Mouse (Mus musculus) MEL (cell line): ENCODE measurements around the gene Nploc4. TPM values are rescaled to one million over a fixed set of nuclear protein-coding genes. Genes with fewer than 3 reads are reported as not detected.

ENCODE experiments used
- DNase-seq: peaks from one replicate; pipeline ENCODE4 v3.0.0; 2011; ENCODE audit warnings: low read depth, low spot score
- H3K27ac ChIP-seq: 2 replicates; pipeline ENCODE4 v1.5.1; 2012; ENCODE audit warnings: low read depth, mild to moderate bottlenecking, control low read depth, low read length, moderate library complexity; ENCODE audit not compliant: control insufficient read depth
- H3K27me3 ChIP-seq, 2 experiments: fragments of 150-350 bp in 1 of 2; sonication (generic) in 1 of 2; 2 replicates each; pipeline ENCODE4 v1.6.1; 2012; ENCODE audit warnings: low read length in 2 of 2, mild to moderate bottlenecking in 2 of 2, improper control_type of control experiment in 1 of 2, moderate library complexity in 1 of 2; ENCODE audit not compliant: insufficient read depth in 2 of 2, control insufficient read depth in 1 of 2
- H3K36me3 ChIP-seq, 2 experiments: 2 replicates each; pipeline ENCODE4 v1.6.1; 2012 to 2014; ENCODE audit warnings: low read length in 2 of 2, improper control_type of control experiment in 1 of 2, inconsistent platforms in 1 of 2, mild to moderate bottlenecking in 1 of 2; ENCODE audit not compliant: insufficient read depth in 2 of 2, control insufficient read depth in 1 of 2
- H3K4me1 ChIP-seq, 2 experiments: fragments of 150-350 bp in 1 of 2; sonication (generic) in 1 of 2; 2 replicates each; pipeline ENCODE4 v1.6.1; 2012; ENCODE audit warnings: low read length in 2 of 2, improper control_type of control experiment in 1 of 2, mild to moderate bottlenecking in 1 of 2; ENCODE audit not compliant: insufficient read depth in 2 of 2, control insufficient read depth in 1 of 2
- H3K4me3 ChIP-seq, 2 experiments: fragments of 150-350 bp in 1 of 2; sonication (generic) in 1 of 2; 2 replicates each; pipeline ENCODE4 v1.5.1; 2012; ENCODE audit warnings: low read depth in 2 of 2, low read length in 2 of 2, mild to moderate bottlenecking in 2 of 2, moderate library complexity in 2 of 2, control low read depth in 1 of 2, improper control_type of control experiment in 1 of 2; ENCODE audit not compliant: control insufficient read depth in 1 of 2, insufficient read depth in 1 of 2
- H3K79me2 ChIP-seq: 2 replicates; pipeline ENCODE4 v1.6.1; 2012; ENCODE audit warnings: mild to moderate bottlenecking, low read length, moderate library complexity; ENCODE audit not compliant: control insufficient read depth, poor library complexity, insufficient read depth
- H3K9ac ChIP-seq: 2 replicates; pipeline ENCODE4 v1.6.1; 2012; ENCODE audit warnings: low read depth, mild to moderate bottlenecking, control low read depth, low read length, moderate library complexity; ENCODE audit not compliant: control insufficient read depth, poor library complexity, severe bottlenecking
- H3K9me3 ChIP-seq: fragments of 150-350 bp; sonication (generic); replicated peaks from 2 replicates; pipeline ENCODE4 v1.6.1; 2012; ENCODE audit warnings: mild to moderate bottlenecking, low read length, improper control_type of control experiment, moderate library complexity; ENCODE audit not compliant: insufficient read depth
- CHD1 ChIP-seq: IDR thresholded peaks from 2 replicates; pipeline ENCODE4 v1.6.1; 2012; ENCODE audit warnings: low read depth, mild to moderate bottlenecking, inconsistent platforms, low read length, improper control_type of control experiment
- CHD2 ChIP-seq: IDR thresholded peaks from 2 replicates; pipeline ENCODE4 v1.6.1; 2011; ENCODE audit warnings: low read length, improper control_type of control experiment
- E2F4 ChIP-seq: IDR thresholded peaks from 2 replicates; pipeline ENCODE4 v1.6.1; 2011; ENCODE audit warnings: low read depth, low read length, improper control_type of control experiment, borderline replicate concordance
- EP300 ChIP-seq, 2 experiments: IDR thresholded peaks; 2 replicates each; pipeline ENCODE4 v1.6.1; 2011; ENCODE audit warnings: improper control_type of control experiment in 2 of 2, low read length in 2 of 2, low read depth in 1 of 2, mild to moderate bottlenecking in 1 of 2
- ETS1 ChIP-seq: IDR thresholded peaks from 2 replicates; pipeline ENCODE4 v1.6.1; 2012; ENCODE audit warnings: low read depth, mild to moderate bottlenecking, inconsistent platforms, low read length, improper control_type of control experiment, moderate library complexity
- GABPA ChIP-seq: IDR thresholded peaks from 2 replicates; pipeline ENCODE4 v1.6.1; 2012; ENCODE audit warnings: low read depth, mild to moderate bottlenecking, inconsistent platforms, low read length, improper control_type of control experiment, moderate library complexity
- GATA1 ChIP-seq: IDR thresholded peaks from 2 replicates; pipeline ENCODE4 v1.6.1; 2011; ENCODE audit warnings: low read depth, low read length, improper control_type of control experiment
- HCFC1 ChIP-seq: IDR thresholded peaks from 2 replicates; pipeline ENCODE4 v1.6.1; 2012; ENCODE audit warnings: low read depth, mild to moderate bottlenecking, inconsistent platforms, low read length, improper control_type of control experiment, moderate library complexity
- MAX ChIP-seq: IDR thresholded peaks from 2 replicates; pipeline ENCODE4 v1.6.1; 2011; ENCODE audit warnings: low read length, improper control_type of control experiment
- MAZ ChIP-seq: IDR thresholded peaks from 2 replicates; pipeline ENCODE4 v1.6.1; 2012; ENCODE audit warnings: low read depth, mild to moderate bottlenecking, inconsistent platforms, low read length, improper control_type of control experiment
- MEF2A ChIP-seq: IDR thresholded peaks from 2 replicates; pipeline ENCODE4 v1.6.1; 2014; ENCODE audit warnings: low read depth, mild to moderate bottlenecking, inconsistent platforms, low read length, improper control_type of control experiment; ENCODE audit not compliant: poor library complexity, insufficient replicate concordance, severe bottlenecking; ENCODE audit errors: extremely low read depth
- MXI1 ChIP-seq: IDR thresholded peaks from 2 replicates; pipeline ENCODE4 v1.6.1; 2011; ENCODE audit warnings: mild to moderate bottlenecking, low read depth, low read length, improper control_type of control experiment
- MYC ChIP-seq: IDR thresholded peaks from 2 replicates; pipeline ENCODE4 v1.6.1; 2011; ENCODE audit warnings: low read depth, mild to moderate bottlenecking, low read length, improper control_type of control experiment, moderate library complexity
- NELFE ChIP-seq: IDR thresholded peaks from 2 replicates; pipeline ENCODE4 v1.6.1; 2011; ENCODE audit warnings: low read depth, low read length, improper control_type of control experiment
- NRF1 ChIP-seq: IDR thresholded peaks from 2 replicates; pipeline ENCODE4 v1.6.1; 2014; ENCODE audit warnings: low read depth, mild to moderate bottlenecking, inconsistent platforms, low read length, improper control_type of control experiment, moderate library complexity; ENCODE audit not compliant: poor library complexity, insufficient read depth, severe bottlenecking
- POLR2AphosphoS5 ChIP-seq: IDR thresholded peaks from 2 replicates; pipeline ENCODE4 v1.6.1; 2012; ENCODE audit warnings: low read depth, borderline replicate concordance, mild to moderate bottlenecking, inconsistent platforms, low read length, moderate library complexity, mixed read lengths
- RAD21 ChIP-seq: IDR thresholded peaks from 2 replicates; pipeline ENCODE4 v1.6.1; 2011; ENCODE audit warnings: mild to moderate bottlenecking, low read depth, low read length, improper control_type of control experiment
- TCF12 ChIP-seq: IDR thresholded peaks from 2 replicates; pipeline ENCODE4 v1.6.1; 2014; ENCODE audit warnings: low read depth, mild to moderate bottlenecking, inconsistent platforms, low read length, improper control_type of control experiment, moderate library complexity
- UBTF ChIP-seq: IDR thresholded peaks from 2 replicates; pipeline ENCODE4 v1.6.1; 2012; ENCODE audit warnings: low read depth, mild to moderate bottlenecking, inconsistent platforms, low read length, improper control_type of control experiment, moderate library complexity, borderline replicate concordance; ENCODE audit not compliant: insufficient read depth
- USF1 ChIP-seq: IDR thresholded peaks from 2 replicates; pipeline ENCODE4 v1.6.1; 2014; ENCODE audit warnings: low read depth, mild to moderate bottlenecking, inconsistent platforms, low read length, improper control_type of control experiment, moderate library complexity
- ZMIZ1 ChIP-seq: IDR thresholded peaks from 2 replicates; pipeline ENCODE4 v1.6.1; 2012; ENCODE audit warnings: low read depth, mild to moderate bottlenecking, inconsistent platforms, low read length, improper control_type of control experiment, moderate library complexity
- polyA plus RNA-seq, 2 experiments: library from polyadenylated mRNA; stranded (reverse) in 1 of 2; unstranded in 1 of 2; fragments of >175 nt in 1 of 2; fragments of >200 nt in 1 of 2; gene quantifications; 2 replicates each; pipeline versions ENCODE4 v1.2.1 to v1.2.4; 2012; ENCODE audit warnings: low replicate concordance in 2 of 2, low read depth in 1 of 2; ENCODE audit not compliant: insufficient read length in 2 of 2, insufficient read depth in 1 of 2, missing spikeins in 1 of 2
- total RNA-seq: library from RNA; depleted of rRNA; stranded (reverse); fragments of 300-350 nt; gene quantifications from 2 replicates; pipeline ENCODE4 v1.2.3, GENCODE M21; 2012

The Nploc4 gene
- total and polyA plus RNA-seq, 3 experiments = 77.4 to 352 (median 117) TPM

GRCm38 (mm10) chr11:120376302-120377160, 61.0 kb downstream of the Nploc4 start:
- peaks cover 11% of the 10 kb centered on the region for H3K79me2 ChIP-seq
- DNase-seq = no peak
- no peak overlapping the region for H3K4me3 ChIP-seq
- no peaks in the 10 kb centered on the region; a peak in 1 of 4 replicates for H3K36me3 ChIP-seq
- no peak for TF ChIP-seq MXI1
- no peak for TF ChIP-seq MYC
- TF ChIP-seq MAZ = no peak
- no peak for TF ChIP-seq GABPA
- TF ChIP-seq UBTF = no peak
- no peak for TF ChIP-seq TCF12
- no peak for TF ChIP-seq EP300 (IDR thresholded peaks at IDR 0.05; ENCODE audit: low read depth in 1 of 2, low read length in 2 of 2)
- TF ChIP-seq ZMIZ1 = no peak
- no peak for TF ChIP-seq MEF2A
- TF ChIP-seq CHD2 = no peak
- no peak for TF ChIP-seq ETS1
- TF ChIP-seq NRF1 = no peak
- no peak for TF ChIP-seq MAX
- TF ChIP-seq NELFE = no peak
- no peak for TF ChIP-seq CHD1
- TF ChIP-seq USF1 = no peak
- TF ChIP-seq E2F4 = no peak
- TF ChIP-seq RAD21 = no peak
- H3K27ac ChIP-seq = no peak overlapping the region
- no peaks in the 10 kb centered on the region for H3K27me3 ChIP-seq
- H3K9me3 ChIP-seq = no peaks in the 10 kb centered on the region
- peaks cover 5 to 11% of the 10 kb centered on the region in 2 experiments; a peak in 3 of 4 replicates for H3K4me1 ChIP-seq
- no peak overlapping the region for H3K9ac ChIP-seq

- H3K4me3 ChIP-seq = no peak overlapping the region
- no peak overlapping the region for H3K27ac ChIP-seq
- peaks cover 5 to 11% of the 10 kb centered on the region in 2 experiments; a peak in 3 of 4 replicates for H3K4me1 ChIP-seq
- H3K36me3 ChIP-seq = no peaks in the 10 kb centered on the region; a peak in 1 of 4 replicates
- DNase-seq = no peak
- H3K9ac ChIP-seq = no peak overlapping the region
- H3K79me2 ChIP-seq = peaks cover 11% of the 10 kb centered on the region
- TF ChIP-seq GATA1 = no peak
- TF ChIP-seq GABPA = no peak
- no peak for TF ChIP-seq MYC
- no peak for TF ChIP-seq HCFC1
- TF ChIP-seq MAZ = no peak
- no peak for TF ChIP-seq POLR2AphosphoS5
- no peaks in the 10 kb centered on the region for H3K9me3 ChIP-seq
- no peaks in the 10 kb centered on the region for H3K27me3 ChIP-seq
These were observed 62.2 kb downstream of the Nploc4 start for GRCm38 (mm10) chr11:120375324-120375723.
